Mouse (Mus musculus) erythroblast, embryonic 14.5 days (primary cell): ENCODE measurements around the gene Fgfr2.

Experiments used
- GATA1 ChIP-seq: IDR thresholded peaks from 2 replicates; pipeline ENCODE4 v1.6.1; 2012; ENCODE audit warnings: low read length, inconsistent platforms, mixed read lengths
- TAL1 ChIP-seq: IDR thresholded peaks from 3 replicates; pipeline ENCODE4 v1.6.1; 2012; ENCODE audit warnings: low read length, inconsistent platforms, mixed read lengths

- no peak for TF ChIP-seq TAL1
- TF ChIP-seq GATA1 = no peak
These were observed 280.7 kb downstream of the Fgfr2 start for GRCm38 (mm10) chr7:132842455-132842854.
